Mouse (Mus musculus) retina, adult 2 months (tissue): ENCODE data around the gene Sel1l.
"Not testable (repeated sequence)": the region's sequence is repeated elsewhere in the genome, so short reads cannot be mapped to it uniquely, and the experiment has no call there.

Experiments
- DNase-seq: peaks from one replicate; pipeline ENCODE4 v3.0.0-alpha.2; 2012; ENCODE audit warnings: low read depth, low spot score

The Sel1l gene

GRCm38 (mm10) chr12:91818726-91819125 lies 30.2 kb downstream of the Sel1l start:
- no peak for DNase-seq

GRCm38 (mm10) chr12:91815990-91816389 lies 33.0 kb downstream of the Sel1l start:
- DNase-seq = peak; percentile 16

- no peak for DNase-seq
Measured at GRCm38 (mm10) chr12:91815552-91815951, 33.4 kb downstream of the Sel1l start.

DNA sequence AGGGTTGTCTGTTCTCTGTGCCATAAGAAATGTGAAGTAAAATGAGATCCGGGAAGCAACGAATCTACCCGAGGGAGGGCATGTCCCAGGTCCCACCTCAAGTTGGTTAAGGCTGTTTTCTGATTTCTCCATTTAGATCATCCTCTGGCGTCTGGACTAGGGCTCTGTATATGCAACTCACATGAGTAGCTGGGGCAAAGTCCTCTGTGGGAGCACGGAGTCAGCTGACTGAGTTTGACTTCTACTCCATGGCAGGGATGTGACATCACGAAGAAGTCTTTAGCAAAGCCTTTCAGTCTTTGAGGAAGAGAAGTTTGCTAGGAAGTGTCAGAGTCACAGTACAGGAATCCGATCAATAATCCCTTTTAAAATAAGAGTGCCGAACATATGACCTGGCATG lies 40.0 kb downstream of the Sel1l start:
- DNase-seq = no peak

DNA sequence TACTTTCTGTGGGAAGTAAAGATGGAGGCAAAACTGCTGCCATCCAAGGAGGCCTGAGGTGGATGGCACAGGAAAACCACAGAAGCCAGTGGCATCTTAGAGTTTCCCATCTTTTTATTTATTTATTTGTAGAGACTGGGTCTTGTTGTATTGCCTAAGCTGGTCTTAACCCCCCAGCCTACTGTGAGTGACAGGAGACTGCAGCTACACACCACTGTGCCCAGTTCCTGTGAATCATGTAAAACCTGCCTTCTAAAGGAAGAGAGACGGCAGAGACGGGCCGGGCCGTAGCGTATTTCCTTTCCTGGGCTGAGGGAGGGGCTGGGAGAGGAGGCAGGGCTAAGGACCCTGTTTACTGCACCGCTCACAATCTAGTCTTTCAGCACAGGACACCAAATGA lies 41.2 kb downstream of the Sel1l start:
- DNase-seq = no peak

DNA sequence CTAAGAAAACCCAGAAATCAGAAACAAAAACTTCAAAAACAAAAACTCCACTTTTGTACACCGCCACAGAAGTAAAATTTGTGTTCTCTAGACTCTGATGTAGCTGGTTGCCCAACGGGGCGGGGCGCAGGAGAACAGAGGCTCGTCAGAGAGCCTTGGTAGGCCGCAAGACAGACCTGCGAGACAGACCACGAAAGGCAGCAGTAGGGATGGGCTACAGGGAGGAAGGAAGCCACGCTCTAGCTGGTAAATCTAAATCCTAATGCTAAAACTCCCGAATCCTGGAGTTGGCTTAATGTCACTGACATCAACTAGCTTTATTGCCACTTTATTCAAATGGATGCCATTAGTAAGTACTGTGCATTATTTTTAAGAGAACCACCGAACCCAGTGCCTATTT lies 41.9 kb downstream of the Sel1l start:
- DNase-seq = no peak

GRCm38 (mm10) chr12:91804262-91804661 lies 44.7 kb downstream of the Sel1l start:
- no peak for DNase-seq

- no peak for DNase-seq
Measured at GRCm38 (mm10) chr12:91803207-91803932, 45.6 kb downstream of the Sel1l start.

DNA sequence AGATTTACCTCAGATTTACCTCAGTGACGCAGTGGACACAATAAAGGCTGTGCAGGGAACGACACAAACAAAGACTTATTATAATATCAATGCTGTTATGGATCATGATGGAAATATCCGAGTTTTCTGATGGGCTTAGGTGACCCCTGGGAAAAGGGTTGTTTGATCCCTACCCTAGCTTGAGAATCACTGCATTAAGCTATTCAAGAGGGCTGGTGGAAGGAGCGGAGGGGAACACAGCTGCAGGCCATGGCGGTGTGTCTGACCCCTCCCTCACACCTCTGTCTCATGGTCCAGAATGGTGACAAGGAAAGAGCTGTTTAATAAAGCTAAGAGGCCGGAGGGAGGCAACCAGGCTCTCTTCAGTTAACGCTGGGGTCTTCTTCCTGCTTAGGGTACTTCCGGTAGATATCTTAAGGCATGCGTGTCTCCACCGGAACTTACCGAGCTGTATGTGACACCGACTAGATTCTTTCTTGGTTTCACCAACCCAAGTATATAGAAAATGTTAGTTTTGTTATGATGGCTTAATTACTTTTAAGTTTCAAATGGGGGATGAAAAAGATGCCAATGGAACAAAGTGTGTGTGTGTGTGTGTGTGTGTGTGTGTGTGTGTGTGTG lies 46.3 kb downstream of the Sel1l start:
- DNase-seq = no peak

GRCm38 (mm10) chr12:91800861-91801385 lies 48.0 kb downstream of the Sel1l start:
- no peak for DNase-seq

DNA sequence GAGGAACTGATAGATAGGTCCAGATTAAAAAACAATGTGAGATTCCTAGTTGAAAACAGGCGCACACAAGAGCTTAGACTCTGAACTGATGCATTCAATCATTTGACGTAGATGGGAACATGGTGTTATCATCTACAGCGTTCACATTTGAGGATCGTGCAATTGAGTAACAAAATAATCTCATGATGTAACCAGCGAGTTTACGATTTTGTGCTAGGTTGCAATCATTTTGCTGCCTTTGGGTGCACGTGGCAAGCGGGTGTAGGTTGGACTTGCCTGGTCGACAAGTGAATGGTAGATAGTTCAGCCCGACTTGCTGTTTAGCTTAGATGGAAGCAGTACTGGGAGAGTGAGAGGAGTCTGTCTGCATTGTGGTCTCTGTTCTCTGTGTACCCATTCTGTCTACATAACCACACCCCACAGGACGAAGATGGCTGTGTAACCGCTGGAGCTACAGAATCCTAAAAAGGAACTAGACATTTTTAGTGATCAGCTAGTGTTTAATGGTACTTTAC lies 49.1 kb downstream of the Sel1l start:
- DNase-seq = no peak

DNA sequence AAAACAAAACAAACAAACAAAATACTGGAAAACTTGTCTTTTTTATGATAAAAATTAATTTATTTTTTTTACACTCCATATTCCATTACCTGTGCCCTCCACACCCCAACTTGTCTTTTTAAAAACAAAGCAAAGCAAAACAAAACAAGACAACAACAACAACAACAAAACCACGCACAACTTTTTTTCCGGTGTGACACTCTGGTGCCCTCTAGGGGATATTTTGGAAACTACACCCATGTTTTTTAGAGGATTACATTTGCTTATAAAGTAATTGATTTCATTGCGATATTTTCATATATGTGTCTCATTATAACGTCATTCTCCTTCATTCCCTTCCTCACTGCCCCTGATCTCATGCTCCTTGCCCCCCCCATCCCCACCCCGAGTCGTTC lies 49.6 kb downstream of the Sel1l start:
- no peak for DNase-seq

GRCm38 (mm10) chr12:91798720-91799378 lies 50.1 kb downstream of the Sel1l start:
- no peak for DNase-seq

GRCm38 (mm10) chr12:91796774-91797173 lies 52.2 kb downstream of the Sel1l start:
- DNase-seq = no peak

DNA sequence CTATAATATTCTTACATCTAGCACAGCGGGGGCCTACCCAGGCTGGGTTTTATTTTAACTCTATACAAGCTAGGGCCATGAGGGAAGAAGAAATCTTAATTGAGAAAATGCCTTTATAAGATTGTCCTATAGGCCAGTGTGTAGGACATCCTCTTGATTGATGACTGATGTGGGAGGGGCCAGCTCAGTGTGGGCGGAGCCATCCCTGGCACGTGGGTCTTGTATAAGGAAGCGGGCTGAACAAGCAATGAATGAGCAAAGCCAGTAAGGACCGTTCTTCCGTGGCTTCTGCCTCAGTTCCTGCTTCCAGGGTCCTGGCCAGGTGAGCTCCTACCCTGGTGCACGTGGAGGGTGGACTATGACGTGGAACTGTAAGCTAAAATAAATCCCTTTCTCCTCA lies 55.7 kb downstream of the Sel1l start:
- DNase-seq = no peak

DNA sequence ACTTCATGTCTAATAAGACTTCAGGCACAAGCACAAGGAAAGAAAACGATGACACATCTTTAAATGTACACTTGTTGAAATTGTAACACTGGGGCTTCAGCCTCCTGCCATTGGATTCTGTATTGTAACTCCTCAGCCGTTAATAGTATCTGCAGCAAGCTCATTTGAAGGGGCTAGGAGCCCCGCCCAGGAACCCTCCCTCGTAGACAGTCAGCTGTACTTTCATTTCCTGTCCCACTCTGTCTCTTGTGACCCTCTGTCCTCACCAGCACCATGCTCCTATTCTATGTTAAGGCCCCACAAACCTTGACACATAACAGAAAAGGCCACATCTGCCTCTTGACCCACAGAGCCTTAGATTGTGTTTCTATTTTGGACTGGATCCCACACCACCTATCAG lies 57.1 kb downstream of the Sel1l start:
- DNase-seq = no peak

GRCm38 (mm10) chr12:91789801-91790200 lies 59.2 kb downstream of the Sel1l start:
- no peak for DNase-seq

DNA sequence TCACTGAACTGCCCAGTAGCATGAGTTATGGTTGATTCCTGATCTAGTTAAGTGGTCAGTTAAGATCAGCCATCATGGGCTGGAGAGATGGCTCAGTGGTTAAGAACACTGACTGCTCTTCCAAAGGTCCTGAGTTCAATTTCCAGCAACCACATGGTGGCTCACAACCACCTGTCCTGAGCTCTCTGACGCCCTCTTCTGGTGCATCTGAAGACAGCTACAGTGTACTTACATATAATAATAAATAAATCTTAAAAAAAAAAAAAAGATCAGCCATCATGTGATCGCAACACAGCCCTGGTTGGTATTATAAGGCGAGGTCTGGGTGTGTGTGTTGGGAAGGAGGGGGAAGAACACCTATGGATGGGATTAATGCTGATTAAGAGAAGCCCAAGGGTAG lies 60.5 kb downstream of the Sel1l start:
- DNase-seq = not testable (repeated sequence)

- DNase-seq = no peak
Measured at GRCm38 (mm10) chr12:91787959-91788437, 61.0 kb downstream of the Sel1l start, which contains the start of gene Ston2. Gene Ston2, minus strand, starts transcription at chr12:91788387.

- DNase-seq = no peak
Measured at GRCm38 (mm10) chr12:91786355-91786754, 62.6 kb downstream of the Sel1l start.

- DNase-seq = no peak
Measured at GRCm38 (mm10) chr12:91781432-91781831, 67.5 kb downstream of the Sel1l start.

DNA sequence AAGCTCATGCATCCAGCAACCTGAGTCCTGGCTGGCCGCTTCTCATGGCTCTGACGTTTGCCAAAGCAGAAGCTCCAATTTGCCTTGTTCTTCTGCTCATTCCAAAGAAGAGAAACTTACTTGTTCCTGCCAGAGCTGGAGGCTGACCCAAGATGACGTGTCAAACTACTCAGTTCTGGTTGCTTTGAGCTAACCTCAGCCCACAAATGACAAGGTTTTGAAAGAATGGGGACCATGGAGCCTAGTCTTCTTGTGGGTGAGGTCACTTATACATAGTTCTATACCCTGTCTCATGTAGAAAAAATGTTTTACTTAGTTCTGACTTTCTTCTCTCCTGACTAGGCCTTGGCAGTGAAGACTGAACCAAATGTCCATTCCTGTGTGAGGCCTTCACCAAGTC lies 68.4 kb downstream of the Sel1l start:
- DNase-seq = no peak
